Mouse (Mus musculus) neural tube, embryonic 11.5 days (tissue): Measurements from ENCODE around the gene Plin4. TPM values are rescaled to one million over a fixed set of nuclear protein-coding genes. Genes with fewer than 3 reads are reported as not detected.
"Not testable (repeated sequence)": the region's sequence is repeated elsewhere in the genome, so short reads cannot be mapped to it uniquely, and the experiment has no call there.

ENCODE experiments used
- ATAC-seq: fragments of 200-750 bp; cut with Nextera tagmentation; 2 replicates; pipeline ENCODE4 v1.8.0; 2017; ENCODE audit warnings: moderate number of reproducible peaks, mild to moderate bottlenecking, moderate TSS enrichment, moderate library complexity; ENCODE audit not compliant: insufficient read depth, low FRiP score, low TSS enrichment
- DNase-seq: peaks from one replicate; pipeline ENCODE4 v3.0.0-alpha.2; 2015; ENCODE audit warnings: low spot score
- H3K27ac ChIP-seq: fragments of 300-500 bp; sonication (generic); 2 replicates; pipeline ENCODE4 v1.5.1; 2014; ENCODE audit warnings: low read depth, mild to moderate bottlenecking, low read length
- H3K27me3 ChIP-seq: fragments of 300-500 bp; sonication (generic); 2 replicates; pipeline ENCODE4 v1.6.1; 2014; ENCODE audit warnings: mild to moderate bottlenecking, low read length, mixed read lengths; ENCODE audit not compliant: control insufficient read depth, insufficient read depth
- H3K36me3 ChIP-seq: fragments of 300-500 bp; sonication (generic); 2 replicates; pipeline ENCODE4 v1.6.1; 2014; ENCODE audit warnings: mild to moderate bottlenecking, low read length, moderate library complexity, mixed read lengths; ENCODE audit not compliant: control insufficient read depth, insufficient read depth
- H3K4me1 ChIP-seq: fragments of 300-500 bp; sonication (generic); 2 replicates; pipeline ENCODE4 v1.6.1; 2014; ENCODE audit warnings: low read length, mixed read lengths; ENCODE audit not compliant: control insufficient read depth, insufficient read depth
- H3K4me2 ChIP-seq: fragments of 300-500 bp; sonication (generic); 2 replicates; pipeline ENCODE4 v1.6.1; 2014; ENCODE audit warnings: low read depth, mild to moderate bottlenecking, moderate library complexity
- H3K4me3 ChIP-seq: fragments of 300-500 bp; sonication (generic); 2 replicates; pipeline ENCODE4 v1.5.1; 2014; ENCODE audit warnings: low read depth, low read length
- H3K9ac ChIP-seq: fragments of 300-500 bp; sonication (generic); 2 replicates; pipeline ENCODE4 v1.6.1; 2014; ENCODE audit warnings: mild to moderate bottlenecking, low read length
- H3K9me3 ChIP-seq: fragments of 300-500 bp; sonication (generic); 2 replicates; pipeline ENCODE4 v1.6.1; 2016; ENCODE audit warnings: low read length; ENCODE audit not compliant: control insufficient read depth
- whole genome bisulfite sequencing: fragments of 180-500 bp; shearing (Covaris S2); extraction: QIAGEN DNeasy Blood & Tissue Kit; methylation state at CpG from one replicate; pipeline ENCODE4 v1.1.7; 2014; 5-methylcytosine and 5-hydroxymethylcytosine counted together
- polyA plus RNA-seq: library from polyadenylated mRNA; unstranded; fragments of >200 nt; fragmentation: Nextera tagmentation; extraction: Ambion mirVana; gene quantifications from 2 replicates; pipeline ENCODE4 v1.2.1, GENCODE M21; 2014

The Plin4 gene
- polyA plus RNA-seq, 1 experiment from 2014 or later: 0.13 TPM

DNA sequence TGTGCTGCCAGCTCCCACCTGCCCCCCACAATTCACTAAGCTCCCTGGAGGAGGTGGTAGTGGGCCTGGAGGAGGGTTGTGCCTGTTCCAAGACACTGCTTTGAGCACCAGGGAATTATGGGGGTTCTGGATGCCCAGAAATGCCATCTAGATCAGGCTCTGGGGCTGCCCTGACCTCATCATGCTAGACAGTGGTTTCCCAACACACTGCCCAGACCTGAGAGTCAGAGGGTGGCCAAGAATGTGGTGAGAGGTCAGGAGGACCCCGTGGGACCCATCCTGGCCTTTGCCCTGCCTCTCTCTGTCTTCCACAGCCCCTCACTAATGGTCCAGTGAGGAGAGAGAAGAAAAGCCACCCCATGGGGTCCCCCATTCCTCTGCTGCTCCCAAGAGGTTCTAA, 1.4 kb upstream of the Plin4 start:
- Histone ChIP-seq H3K4me3 (no peak overlapping the region), H3K27ac (no peak overlapping the region), H3K27me3 (peaks cover 2% of the 10 kb centered on the region; the same call in 1 of the 2 replicates), H3K36me3 (no peaks in the 10 kb centered on the region), H3K4me2 (no peak overlapping the region), H3K9me3 (no peaks in the 10 kb centered on the region), H3K4me1 (no peaks in the 10 kb centered on the region), H3K9ac (no peak overlapping the region)
- DNase-seq (no peak), ATAC-seq (no peak)
- WGBS: 58% methylated on average over 1 of the region's 1 CpGs

DNA sequence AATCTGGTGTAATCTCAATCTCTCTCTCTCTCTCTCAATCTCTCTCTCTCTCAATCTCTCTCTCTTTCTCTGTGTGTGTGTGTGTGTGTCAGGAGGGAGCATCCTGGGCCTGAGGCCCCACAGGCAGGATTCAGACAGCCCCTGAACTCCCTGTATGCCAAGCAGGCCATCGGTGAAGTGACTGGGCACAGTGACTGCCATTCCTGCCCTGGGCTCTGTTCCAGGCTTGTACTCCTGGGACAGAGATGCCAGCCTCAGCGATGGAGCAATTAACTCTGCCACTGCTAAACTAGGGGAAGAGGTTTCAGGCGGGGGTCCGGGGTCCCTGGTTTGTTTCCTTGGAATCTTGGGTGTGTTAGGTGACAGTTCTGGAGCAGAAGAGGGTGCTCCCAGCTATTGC, 968 bp upstream of the Plin4 start:
- Histone ChIP-seq H3K4me2 (no peak overlapping the region), H3K4me3 (no peak overlapping the region), H3K9me3 (no peaks in the 10 kb centered on the region), H3K4me1 (no peaks in the 10 kb centered on the region), H3K36me3 (no peaks in the 10 kb centered on the region), H3K27ac (no peak overlapping the region), H3K9ac (no peak overlapping the region), H3K27me3 (peaks cover 2% of the 10 kb centered on the region; the same call in 1 of the 2 replicates)
- ATAC-seq: no peak
- DNase-seq: no peak
- WGBS: 77% methylated on average over 4 of the region's 4 CpGs

DNA sequence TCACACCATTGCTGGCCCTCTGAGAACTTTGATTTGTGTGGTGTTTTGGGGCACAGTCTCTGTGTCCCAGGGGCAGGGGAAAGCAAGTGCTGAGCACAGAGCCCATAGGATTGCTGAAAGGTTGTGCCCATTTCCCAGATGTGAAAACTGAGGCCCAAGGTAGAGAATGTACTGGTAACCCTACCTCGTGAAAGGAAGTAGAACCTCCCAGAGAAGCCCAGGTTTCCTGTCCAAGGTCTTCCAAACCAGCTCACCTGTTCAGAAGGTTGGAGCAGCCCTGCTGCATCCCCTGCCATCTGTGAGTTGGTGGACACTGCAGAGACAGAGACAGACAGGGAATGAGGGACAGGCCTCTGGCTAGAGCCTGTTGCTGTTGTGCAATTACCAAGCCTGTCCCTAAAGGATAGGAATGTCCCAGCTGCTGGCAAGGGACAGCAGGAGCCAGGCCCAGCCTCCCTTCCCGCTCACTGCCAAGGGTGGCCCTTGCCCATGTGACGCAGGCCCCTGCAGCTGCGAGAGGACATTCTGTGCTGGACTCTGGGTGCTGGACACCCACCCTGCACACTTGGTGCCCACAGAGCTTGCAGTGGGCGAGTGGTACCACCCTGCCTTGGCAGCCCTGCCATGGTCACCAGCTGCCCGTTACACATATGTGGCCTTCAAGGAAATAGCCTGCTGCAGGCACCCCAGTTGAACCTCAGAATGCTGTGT, 1.1 kb downstream of the Plin4 start:
- H3K27ac ChIP-seq: no peak overlapping the region
- no peak overlapping the region for H3K4me2 ChIP-seq
- no peaks in the 10 kb centered on the region for H3K27me3 ChIP-seq
- WGBS: 81% methylated on average over 6 of the region's 6 CpGs
- H3K4me1 ChIP-seq: no peaks in the 10 kb centered on the region
- no peaks in the 10 kb centered on the region for H3K9me3 ChIP-seq
- no peak overlapping the region for H3K9ac ChIP-seq
- no peaks in the 10 kb centered on the region for H3K36me3 ChIP-seq
- ATAC-seq (no peak), DNase-seq (no peak)
- H3K4me3 ChIP-seq: no peak overlapping the region

DNA sequence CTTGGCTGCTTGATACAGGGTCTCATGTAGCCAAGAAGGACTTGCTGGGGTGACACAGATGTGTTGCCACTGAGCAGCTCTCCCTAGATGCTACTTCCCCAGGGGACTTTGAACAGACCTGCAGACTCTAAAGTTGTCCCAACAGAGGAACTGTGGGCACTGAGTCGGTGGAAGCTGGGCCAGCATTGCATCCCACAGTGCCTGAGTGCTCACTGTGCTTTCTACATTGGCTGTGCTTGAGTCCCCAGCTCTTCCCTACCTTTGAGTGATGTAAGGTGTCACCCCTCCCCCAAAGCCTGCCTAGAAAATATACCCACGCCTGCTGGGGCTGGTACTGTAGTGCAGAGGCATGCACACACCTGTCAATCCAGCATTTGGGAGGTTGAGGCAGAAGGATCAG, 1.9 kb downstream of the Plin4 start:
- ATAC-seq (no peak), DNase-seq (no peak)
- no peak overlapping the region for H3K4me2 ChIP-seq
- WGBS: 73% methylated on average over 2 of the region's 2 CpGs
- H3K36me3 ChIP-seq: peaks cover 2% of the 10 kb centered on the region
- no peaks in the 10 kb centered on the region for H3K9me3 ChIP-seq
- no peak overlapping the region for H3K27ac ChIP-seq
- H3K27me3 ChIP-seq: no peaks in the 10 kb centered on the region
- H3K9ac ChIP-seq: no peak overlapping the region
- H3K4me3 ChIP-seq: no peak overlapping the region
- no peaks in the 10 kb centered on the region for H3K4me1 ChIP-seq

DNA sequence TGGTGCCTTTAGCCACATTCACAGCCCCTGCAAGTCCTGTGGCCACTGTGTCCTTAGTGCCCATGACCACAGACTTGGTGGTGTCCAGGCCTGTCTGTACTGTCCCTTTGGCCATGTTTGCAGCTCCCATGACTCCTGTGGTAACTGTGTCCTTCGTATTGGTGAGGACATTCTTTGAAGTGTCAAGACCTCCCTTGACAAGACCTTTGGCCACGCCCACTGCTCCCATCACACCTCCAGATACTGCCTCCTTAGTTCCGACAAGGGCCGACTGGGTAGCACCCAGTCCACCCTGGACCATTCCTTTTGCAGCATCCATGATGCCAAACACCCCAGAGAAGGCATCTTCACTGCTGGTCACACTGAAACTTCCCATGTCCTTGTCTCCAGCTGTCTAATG, 2.6 kb downstream of the Plin4 start:
- no peak for DNase-seq
- WGBS: 78% methylated on average over 4 of the region's 4 CpGs

DNA sequence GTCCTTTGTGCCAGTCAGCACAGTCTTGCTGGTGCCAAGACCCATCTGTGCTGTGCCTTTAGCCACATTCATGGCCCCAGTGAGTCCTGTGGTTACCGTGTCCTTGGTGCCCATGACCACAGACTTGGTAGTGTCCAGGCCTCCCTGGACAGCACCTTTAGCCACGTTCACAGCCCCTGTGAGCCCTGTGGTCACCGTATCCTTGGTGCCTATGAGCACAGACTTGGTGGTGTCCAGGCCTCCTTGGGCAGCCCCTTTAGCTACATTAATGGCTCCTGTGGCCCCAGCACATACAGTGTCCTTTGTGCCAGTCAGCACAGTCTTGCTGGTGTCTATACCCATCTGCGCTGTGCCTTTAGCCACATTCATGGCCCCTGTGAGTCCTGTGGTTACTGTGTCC, 3.2 kb downstream of the Plin4 start:
- not testable (repeated sequence) for H3K4me1 ChIP-seq, DNase-seq, H3K4me3 ChIP-seq, ATAC-seq, H3K9me3 ChIP-seq, H3K4me2 ChIP-seq, H3K9ac ChIP-seq, H3K27ac ChIP-seq, H3K27me3 ChIP-seq
- H3K36me3 ChIP-seq: peaks cover 11% of the 10 kb centered on the region
- WGBS: 93% methylated on average over 4 of the region's 4 CpGs

More for the DNA sequence above, 2.6 kb downstream of the Plin4 start:
- peaks cover 10% of the 10 kb centered on the region for H3K36me3 ChIP-seq
- H3K27ac ChIP-seq: no peak overlapping the region
- no peak overlapping the region for H3K4me2 ChIP-seq
- no peaks in the 10 kb centered on the region for H3K27me3 ChIP-seq
- H3K9me3 ChIP-seq: no peaks in the 10 kb centered on the region
- H3K4me3 ChIP-seq: no peak overlapping the region
- no peak overlapping the region for H3K9ac ChIP-seq
- no peaks in the 10 kb centered on the region for H3K4me1 ChIP-seq
- no peak for ATAC-seq

DNA sequence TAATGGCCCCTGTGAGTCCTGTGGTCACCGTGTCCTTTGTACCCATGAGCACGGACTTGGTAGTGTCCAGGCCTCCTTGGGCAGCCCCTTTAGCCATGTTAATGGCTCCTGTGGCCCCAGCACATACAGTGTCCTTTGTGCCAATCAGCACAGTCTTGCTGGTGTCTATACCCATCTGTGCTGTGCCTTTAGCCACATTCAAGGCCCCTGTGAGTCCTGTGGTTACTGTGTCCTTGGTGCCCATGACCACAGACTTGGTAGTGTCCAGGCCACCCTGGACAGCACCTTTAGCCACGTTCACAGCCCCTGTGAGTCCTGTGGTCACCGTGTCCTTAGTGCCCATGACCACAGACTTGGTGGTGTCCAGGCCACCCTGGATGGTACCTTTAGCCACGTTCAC, 4.8 kb downstream of the Plin4 start:
- H3K4me1 ChIP-seq, H3K9ac ChIP-seq, H3K4me2 ChIP-seq, ATAC-seq, H3K9me3 ChIP-seq, H3K27me3 ChIP-seq, DNase-seq, H3K27ac ChIP-seq, H3K4me3 ChIP-seq: not testable (repeated sequence)
- WGBS: 87% methylated on average over 2 of the region's 5 CpGs
- peaks cover 24% of the 10 kb centered on the region for H3K36me3 ChIP-seq

DNA sequence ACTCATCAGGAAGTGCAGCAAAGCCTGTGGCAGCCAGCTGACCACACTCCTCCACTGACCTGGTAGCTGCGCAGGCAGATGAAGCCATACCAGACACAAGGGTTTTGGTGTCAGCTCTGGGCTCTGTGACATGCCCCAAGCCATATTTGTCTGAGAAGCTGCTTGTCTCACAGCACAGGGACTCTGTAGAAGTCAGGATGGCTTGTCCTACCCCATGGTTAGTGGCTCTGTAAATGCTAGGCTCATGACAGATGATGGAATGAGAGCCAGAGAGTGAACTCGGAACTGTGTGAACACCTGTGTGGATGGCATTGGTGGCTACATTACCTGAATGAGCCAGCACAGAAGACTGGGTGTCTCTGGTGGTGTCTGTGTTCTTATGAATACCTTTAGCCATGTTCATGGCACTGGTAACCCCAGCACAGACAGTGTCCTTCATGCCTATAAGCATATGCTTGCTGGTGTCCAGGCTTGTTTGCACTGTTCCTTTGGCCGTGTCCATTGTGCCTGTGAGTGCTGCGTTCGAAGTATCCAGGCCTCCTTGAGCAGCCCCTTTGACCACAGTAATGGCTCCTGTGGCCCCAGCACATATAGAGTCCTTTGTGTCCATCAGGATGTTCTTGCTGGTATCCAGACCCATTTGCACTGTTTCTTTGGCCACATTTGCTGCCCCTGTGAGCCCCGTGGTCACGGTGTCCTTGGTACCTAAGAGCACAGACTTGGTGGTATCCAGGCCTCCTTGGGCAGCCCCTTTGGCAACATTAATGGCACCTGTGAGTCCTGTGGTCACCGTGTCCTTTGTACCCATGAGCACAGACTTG, 5.9 kb downstream of the Plin4 start:
- WGBS: 98% methylated on average over 8 of the region's 8 CpGs
- Histone ChIP-seq H3K9ac (no peak overlapping the region), H3K4me3 (no peak overlapping the region), H3K4me2 (no peak overlapping the region), H3K36me3 (peaks cover 26% of the 10 kb centered on the region), H3K27ac (no peak overlapping the region), H3K4me1 (no peaks in the 10 kb centered on the region), H3K27me3 (no peaks in the 10 kb centered on the region), H3K9me3 (no peaks in the 10 kb centered on the region)
- ATAC-seq: no peak
- DNase-seq: no peak

DNA sequence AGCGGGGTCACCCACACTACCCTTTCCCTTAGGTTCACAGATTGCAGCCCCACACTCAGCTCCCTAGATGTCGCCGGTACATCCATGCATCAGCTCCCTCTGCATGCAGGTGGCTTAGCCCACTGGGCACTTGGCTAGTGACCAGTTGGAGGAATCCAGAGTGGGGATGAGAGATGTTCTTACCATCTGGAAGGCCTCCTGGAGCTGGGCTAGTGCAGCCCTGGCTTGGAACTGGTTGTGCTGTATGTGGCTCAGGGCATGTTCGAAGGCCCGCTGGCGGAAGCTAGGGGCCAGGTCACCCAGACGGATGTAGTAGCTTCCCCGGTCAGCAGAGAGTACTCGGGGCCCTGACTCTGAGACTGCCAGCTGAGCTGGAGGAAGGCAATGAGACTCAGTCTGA, 6.7 kb downstream of the Plin4 start:
- WGBS: 94% methylated on average over 9 of the region's 9 CpGs
- peaks cover 31% of the 10 kb centered on the region for H3K36me3 ChIP-seq
- no peak overlapping the region for H3K4me2 ChIP-seq
- no peak overlapping the region for H3K9ac ChIP-seq
- H3K4me1 ChIP-seq: no peaks in the 10 kb centered on the region
- no peaks in the 10 kb centered on the region for H3K27me3 ChIP-seq
- no peak overlapping the region for H3K27ac ChIP-seq
- no peak overlapping the region for H3K4me3 ChIP-seq
- no peak for ATAC-seq
- H3K9me3 ChIP-seq: no peaks in the 10 kb centered on the region
- no peak for DNase-seq
